Mouse (Mus musculus): ENCODE data around the gene Cyp2c23.

The Cyp2c23 gene

DNA sequence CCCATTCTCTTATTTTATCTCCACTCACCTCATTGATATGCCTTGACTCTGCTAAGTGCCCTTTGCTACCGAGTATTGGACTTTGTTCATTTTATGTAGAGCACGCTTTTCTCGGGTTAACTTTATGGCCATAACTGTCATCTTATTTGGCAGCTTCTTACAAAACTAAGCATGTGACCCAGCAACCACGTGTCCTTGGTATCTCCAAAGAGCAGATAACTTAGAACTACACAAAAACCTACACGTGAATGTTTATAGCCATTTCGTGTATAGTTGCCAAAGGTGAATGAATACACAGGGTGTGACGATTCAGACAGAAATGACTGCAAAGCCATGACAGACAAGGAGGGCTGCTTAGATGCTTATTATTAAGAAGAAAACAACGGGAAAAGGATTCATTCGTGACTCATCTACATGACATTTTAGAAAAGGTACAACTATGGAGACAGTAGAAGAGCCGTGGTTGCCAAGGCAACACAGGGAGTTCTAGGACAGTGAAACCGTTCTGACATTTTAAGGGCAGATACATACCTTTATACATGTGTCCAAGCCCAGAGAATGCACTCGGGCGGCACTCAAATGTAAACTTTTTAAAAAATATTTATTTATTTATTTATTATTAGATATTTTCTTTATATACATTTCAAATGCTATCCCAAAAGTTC is 4.0 kb downstream of the Cyp2c23 start:
- no peak for DNase-seq (ENCODE audit: extremely low spot score, low read depth, low spot score)

DNA sequence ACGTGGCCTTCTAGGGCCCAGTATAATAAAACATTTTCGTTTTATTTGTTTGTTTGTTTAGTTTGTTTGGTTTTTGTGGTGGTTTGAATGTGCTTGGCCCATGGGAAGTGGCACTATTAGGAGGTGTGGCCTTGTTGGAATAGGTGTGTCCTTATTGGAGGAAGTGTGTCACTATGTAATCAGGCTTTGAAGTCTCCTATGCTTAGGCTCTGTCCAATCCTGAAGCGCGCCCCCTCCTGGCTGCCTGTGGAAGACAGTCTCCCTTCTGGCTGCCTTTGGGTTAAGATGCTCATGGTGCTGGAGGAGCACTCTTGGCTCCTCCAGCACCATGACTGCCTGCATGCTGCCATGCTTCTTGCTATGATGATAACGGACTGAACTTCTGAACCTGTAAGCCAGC is 5.9 kb downstream of the Cyp2c23 start:
- no peak for DNase-seq (ENCODE audit: extremely low spot score, low read depth, low spot score)

DNA sequence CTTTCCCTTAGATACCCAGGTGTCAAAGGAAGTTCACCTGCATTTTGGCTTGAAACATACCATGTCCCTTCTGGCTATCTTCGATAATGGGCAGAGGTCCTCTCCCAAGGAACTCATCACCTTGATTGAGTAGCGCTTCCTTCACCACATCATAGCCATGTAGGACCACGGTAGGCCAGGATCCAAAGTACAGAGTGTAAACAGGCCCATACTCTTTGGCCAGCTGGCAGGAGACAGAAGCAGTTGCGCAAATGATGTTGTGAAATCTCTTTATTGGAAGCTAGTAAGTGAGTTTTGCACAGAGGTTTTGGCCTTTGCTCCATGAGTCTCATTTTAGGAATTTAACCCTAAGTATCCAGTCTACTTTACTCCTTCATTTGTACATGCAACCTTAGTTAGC is 7.5 kb downstream of the Cyp2c23 start:
- no peak for DNase-seq (ENCODE audit: extremely low spot score, low read depth, low spot score)

DNA sequence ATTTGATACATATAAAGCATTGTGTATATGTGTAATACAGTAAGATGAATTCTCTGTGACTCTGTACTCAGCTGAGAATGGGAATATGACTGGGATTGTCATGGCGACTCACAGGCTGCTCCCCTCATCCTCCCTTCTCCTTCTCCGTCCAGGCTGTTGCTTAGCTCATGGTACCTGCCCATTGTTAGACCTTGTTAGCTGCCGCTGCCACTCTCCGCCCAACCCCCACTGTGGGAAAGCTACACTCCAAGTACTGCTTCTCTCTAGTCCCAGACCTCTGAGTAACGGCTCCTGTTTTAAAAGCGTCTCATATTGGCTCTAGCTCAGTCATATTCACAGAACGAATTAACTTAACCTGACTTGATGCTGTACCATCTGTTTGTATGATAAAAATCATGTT is 9.3 kb downstream of the Cyp2c23 start:
- no peak for DNase-seq (ENCODE audit: extremely low spot score, low read depth, low spot score)

DNA sequence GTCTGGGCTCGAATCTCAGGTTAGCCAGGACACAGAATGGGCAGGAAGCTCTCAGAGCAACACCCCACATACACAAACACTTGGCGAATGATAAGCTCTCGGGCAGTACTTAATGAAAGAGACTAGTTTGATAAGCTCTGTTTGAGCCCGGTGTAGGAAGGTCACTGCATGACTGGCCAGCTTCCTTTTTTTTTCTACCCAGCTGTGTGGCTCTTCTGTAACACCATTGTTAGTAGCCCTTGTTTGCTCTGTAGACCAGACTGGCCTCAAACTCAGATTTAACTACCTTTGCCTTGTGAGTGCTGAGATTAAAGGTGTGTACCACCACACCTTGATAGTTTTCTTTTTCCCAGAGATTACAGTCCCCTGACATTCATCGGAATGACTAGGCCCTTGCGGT is 15.1 kb downstream of the Cyp2c23 start:
- DNase-seq (ENCODE audit: extremely low spot score, low read depth, low spot score) = no peak

DNA sequence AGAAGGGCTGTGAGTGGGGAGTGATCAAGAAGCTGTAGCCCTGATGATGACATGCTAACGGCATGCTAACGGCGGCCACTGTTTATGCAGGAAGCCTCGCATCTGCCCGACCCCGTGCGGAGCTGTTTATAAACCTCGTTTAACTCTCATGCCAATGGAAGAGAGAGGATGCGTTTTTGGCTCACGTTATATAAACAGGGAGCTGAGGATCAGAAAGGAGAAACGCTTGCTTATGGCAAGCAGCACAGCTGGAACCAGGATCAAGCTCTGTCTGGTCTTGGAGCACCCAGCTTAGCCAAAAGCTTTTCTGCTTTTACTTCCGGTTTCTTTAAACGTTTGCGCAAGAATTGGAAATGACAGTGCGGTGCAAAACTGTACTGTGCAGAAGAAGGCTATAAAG is 20.2 kb downstream of the Cyp2c23 start:
- no peak for DNase-seq (ENCODE audit: extremely low spot score, low read depth, low spot score)

DNA sequence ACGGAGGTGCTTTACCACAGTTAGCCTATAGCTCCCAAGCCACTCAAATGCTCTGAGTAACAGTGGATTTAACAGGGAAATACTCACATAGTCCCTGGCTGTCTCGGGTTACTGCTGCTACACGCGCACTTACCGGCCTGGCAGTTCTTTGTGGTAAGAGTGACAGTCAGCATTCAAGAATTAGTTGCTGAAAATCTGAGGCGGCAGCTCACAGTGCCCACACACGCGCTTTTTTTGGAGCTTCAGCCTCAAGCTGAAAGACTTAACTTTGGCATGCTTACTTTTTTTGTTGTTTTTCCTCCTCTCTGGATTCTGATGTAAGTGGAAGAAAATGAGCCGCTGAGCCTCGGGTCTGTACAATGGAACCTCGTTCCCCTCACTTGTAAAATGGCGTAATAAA is 21.8 kb downstream of the Cyp2c23 start:
- no peak for DNase-seq (ENCODE audit: extremely low spot score, low read depth, low spot score)

DNA sequence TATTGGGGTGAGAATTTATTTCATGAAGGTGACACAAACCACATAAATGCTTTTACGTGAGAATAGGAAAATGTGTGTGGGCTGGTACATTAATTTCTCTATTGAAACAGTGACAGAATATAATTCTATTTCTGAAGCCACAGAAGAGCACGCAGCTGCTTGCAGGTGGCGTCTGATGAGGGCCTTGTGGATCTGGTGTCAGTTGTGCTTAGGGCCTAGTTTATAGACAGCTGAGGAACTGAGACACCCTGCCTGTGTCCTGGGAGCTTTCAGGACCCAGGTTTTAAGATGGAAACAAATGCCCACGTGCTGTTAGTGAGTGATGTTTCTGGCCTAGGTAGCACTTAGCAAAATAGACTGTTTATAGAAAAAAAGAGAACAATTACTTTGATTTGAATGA is 24.0 kb downstream of the Cyp2c23 start:
- no peak for DNase-seq (ENCODE audit: extremely low spot score, low read depth, low spot score)

DNA sequence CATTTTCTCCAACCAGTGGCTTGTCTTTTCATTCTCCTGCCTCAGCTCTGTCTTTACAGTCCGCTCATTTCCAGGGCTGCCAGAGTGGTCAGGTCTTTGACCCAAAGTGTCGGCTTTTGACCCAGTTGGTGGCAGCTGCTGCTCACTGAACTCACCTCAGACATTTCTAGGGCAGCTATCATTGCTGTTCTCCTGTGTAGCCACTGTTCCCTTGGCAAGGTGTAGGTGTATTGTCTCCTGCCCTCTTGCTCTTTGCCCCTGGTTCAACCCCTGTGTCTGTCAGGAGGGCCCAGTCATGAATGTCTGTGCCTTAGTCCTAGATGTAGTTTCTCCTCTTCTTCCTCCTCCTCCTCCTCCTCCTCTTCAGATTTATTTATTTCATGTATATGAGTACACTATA is 24.7 kb downstream of the Cyp2c23 start:
- DNase-seq (ENCODE audit: extremely low spot score, low read depth, low spot score) = no peak

DNA sequence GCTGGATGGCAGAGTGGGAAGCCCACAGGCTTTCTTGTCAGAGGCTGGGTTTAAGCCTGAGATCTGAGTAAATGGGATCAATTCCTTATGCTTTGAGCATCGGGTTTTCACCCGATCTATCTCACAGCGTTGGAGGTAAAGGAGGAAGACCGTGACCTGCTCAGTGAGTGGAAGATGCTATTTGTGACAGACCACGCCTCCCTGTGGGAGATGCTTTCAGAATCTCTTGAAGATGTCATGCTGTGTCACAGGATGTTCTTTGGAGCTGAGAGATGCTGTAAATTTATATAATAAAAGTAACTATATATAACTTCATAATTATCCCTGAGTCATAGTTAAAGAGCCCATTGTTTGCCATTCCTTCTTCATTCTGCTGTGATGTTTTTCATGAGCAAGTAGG is 28.3 kb downstream of the Cyp2c23 start:
- no peak for DNase-seq (ENCODE audit: extremely low spot score, low read depth, low spot score)

DNA sequence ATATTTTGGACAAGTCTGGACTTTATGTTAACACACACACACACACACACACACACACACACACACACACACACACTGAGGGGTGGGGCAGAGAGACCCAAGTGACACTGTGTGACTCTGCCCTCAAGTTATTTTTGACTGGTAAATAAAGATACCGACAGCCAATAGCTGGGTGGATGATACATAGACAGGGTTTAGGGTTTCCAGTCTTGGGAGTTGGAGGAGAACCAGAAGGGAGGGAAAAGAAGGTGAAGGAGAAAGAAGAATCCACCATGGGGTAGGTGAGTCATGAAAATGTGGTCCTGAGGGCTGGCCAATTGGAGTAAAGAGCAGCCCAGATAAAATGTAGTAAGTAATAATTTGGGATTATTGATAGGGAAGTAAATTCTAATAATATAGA is 28.9 kb downstream of the Cyp2c23 start:
- DNase-seq (ENCODE audit: extremely low spot score, low read depth, low spot score) = no peak

DNA sequence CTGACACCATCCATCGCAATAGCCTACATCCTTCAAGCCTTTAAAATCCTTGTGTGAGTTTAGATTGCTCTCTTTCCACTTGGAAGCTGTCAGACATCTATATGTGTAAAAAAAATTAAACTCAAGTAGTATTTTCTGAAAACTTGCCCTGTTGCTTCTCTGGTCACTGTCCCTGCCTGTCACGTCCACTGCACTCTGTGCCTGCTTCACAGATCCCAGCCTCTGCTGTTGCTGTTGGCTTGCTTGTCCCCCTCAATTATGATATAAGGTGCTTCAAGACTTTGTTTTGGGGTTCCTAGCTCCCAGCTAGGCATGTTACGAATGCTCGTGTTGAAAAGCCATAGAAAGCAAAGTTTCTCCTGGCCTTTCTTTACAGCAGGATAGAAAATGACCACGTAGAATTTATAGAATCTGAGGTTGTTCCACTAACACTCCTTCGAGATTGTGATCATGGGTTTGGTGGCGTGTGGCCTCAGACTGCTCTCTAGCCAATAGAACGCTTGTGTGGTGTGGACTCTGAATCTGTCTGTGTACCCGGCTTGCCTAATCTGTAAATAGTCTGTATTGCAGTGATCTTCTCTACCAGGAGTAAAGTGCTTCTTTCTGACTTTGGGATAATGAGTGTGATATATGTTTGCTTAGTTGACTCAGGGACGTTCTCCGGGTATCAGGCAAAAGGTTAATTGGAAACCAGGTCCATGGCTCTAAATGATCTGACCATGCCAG is 30.0 kb downstream of the Cyp2c23 start:
- no peak for DNase-seq (ENCODE audit: extremely low spot score, low read depth, low spot score)

DNA sequence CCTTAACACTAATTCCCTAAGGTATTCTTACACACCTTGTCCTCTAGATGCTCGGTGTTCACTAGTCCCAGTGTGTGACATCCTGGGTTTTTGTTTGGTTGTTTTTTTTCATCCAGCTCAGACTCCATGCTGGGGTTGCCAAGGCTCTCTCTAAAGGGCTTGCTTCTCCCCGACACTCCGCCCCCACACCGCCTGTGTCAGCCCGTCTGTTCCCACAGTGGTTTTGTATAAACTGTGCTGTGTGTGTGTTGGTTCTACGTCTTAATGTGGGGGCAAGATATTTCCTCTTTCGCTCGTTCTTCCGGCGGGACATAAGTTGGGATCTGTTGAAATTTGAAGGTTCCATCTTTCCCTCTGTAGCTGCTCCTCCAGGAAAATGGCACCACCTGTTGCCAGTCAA is 30.9 kb downstream of the Cyp2c23 start:
- no peak for DNase-seq (ENCODE audit: extremely low spot score, low read depth, low spot score)

DNA sequence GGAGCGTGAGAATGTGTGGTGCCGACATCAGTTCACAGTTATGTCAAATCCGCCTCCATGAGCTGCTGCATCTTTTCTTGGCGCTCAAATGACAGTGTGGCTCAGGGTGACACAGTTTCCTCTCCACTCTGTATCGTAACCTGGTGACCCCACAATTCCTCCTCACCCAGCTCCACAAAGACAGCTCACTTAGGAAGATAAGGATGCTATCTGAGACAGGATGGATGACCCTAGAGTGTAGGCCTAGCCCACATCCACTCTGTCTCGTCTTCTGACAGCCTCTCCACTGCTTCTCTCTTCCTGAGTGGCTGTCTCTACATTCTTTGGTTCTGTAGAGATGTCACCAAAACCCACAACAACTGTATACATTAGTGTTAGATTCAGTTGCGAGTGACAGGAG is 33.6 kb downstream of the Cyp2c23 start:
- DNase-seq (ENCODE audit: extremely low spot score, low read depth, low spot score) = no peak

DNA sequence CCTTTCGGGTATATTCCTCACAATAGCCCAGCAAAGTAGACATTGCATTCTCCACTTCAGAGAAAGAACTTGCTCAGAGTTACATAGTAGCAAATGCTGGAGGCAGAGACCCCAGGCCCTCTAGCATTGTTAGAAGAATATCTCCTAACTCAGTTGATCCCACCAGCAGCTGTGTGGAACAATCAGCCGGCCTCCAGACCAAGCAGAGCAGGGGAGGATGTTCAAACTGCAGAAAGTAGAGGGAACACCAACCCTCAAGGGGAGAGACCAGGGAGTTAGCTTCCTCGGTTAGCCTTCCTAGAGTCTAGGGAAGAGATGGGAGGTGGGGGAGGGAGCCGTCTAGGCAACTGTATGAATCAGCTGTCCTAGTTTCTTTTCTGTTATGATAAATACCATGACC is 36.5 kb downstream of the Cyp2c23 start:
- no peak for DNase-seq (ENCODE audit: extremely low spot score, low read depth, low spot score)

DNA sequence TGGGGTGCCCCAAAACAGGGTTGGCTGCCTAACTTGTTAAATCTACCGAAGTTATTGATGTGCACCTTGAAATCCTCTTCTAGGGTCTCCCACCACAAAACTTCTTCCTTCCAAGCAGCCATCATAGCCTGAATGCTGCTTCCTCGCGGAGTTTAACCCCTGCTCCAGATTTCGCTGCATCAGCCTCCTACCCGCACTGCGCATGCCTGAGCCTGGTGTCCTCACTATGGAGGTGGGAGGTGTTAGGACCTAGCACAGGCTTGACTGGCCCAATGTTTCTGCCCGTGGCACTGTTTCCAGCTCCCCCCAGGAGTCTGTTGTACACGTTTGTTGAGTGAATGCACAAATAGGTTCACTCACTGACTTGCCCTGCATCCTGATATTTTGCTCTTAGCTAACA is 38.6 kb downstream of the Cyp2c23 start:
- DNase-seq (ENCODE audit: extremely low spot score, low read depth, low spot score) = no peak

DNA sequence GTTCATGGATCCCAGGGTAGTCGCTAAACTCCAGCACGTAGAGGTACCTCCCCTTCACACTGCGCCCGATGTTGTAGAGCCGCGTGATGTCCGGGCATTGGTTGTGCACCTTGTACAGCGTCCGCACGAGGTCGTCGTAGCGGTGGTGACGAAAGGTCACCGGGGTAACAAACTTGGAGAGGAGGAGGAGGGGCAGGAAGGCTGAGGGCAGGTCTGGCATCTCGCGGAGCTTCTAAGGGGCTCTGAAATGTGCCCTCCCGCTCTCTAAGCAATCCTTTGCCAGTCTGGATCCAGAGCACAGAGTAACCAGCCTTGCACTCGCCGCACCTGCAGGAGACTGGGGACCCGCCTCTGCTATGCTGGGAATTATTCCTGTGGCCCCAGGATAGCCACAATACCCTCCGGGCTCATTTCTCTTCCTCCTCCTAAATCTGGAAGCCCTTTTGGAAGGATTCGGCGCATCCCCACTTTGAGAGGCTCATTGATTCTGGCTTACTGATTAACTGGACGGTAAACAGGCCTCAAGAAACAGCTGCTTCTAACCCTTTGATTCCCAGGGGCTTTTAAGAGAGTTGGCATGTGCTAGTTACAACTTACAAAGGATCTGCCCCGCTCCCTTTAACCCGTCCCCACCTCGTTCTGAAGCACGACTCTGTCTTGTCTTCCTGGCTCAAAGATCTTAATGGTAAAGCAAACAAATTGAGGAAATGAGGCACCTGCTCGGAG is 42.8 kb downstream of the Cyp2c23 start, which contains the start of gene Cpn1:
Gene Cpn1, minus strand, starts transcription at position 488 of the 726 bp plus-strand sequence.
- no peak for DNase-seq (ENCODE audit: extremely low spot score, low read depth, low spot score)

DNA sequence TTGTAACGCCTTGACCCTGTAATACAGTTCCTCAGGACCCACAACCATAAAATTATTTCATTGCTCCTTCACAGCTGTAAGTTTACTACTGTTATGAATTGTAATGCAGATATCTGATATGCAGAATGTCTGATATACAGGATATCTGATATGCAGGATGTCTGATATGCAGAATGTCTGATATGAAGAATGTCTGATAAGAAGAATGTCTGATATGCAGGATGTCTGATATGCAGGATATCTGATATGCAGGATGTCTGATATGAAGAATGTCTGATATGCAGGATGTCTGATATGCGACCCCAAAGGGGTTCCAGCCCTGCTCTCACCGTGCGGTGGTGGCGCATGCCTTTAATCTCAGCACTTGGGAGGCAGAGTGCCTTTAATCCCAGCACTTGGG is 47.0 kb downstream of the Cyp2c23 start:
- DNase-seq (ENCODE audit: extremely low spot score, low read depth, low spot score) = no peak

DNA sequence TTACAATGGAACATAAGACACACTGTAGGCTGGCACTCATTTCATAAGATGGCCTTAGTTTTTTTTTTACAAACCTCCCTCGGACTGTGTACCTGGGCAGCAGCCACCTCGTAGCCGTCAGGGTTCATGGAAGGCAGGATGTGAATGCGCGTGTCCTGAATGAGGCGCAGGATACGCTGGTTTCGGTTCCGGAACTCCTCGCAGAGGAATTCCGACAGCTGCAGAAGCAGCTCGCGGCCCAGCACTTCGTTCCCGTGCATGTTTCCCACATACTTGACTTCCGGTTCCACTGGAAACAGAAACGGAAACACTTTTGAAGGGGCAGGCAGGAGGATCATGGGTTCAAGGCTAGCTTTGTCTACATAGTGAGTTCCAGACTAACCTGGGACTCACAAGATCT is 48.3 kb downstream of the Cyp2c23 start:
- no peak for DNase-seq (ENCODE audit: extremely low spot score, low read depth, low spot score)

DNA sequence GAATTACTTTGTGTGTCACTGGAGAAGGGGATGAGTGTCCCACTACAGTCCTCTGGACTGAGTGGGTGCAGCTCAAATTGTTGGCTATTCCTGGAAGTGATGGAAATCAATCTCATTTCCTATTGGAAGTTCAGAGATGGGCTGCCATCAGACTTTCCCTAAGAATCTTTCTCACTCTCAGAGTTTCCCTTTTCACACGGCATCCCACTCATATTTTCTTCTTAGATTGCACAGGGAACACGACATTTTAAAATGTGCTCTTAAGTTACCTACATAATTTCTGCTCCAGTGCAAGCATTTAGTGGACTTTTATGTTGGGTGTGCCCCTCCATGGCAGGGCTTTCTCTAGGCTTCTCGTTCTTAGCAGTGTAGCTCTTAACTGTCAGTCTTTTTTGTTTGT is 51.2 kb downstream of the Cyp2c23 start:
- DNase-seq (ENCODE audit: extremely low spot score, low read depth, low spot score) = no peak

DNA sequence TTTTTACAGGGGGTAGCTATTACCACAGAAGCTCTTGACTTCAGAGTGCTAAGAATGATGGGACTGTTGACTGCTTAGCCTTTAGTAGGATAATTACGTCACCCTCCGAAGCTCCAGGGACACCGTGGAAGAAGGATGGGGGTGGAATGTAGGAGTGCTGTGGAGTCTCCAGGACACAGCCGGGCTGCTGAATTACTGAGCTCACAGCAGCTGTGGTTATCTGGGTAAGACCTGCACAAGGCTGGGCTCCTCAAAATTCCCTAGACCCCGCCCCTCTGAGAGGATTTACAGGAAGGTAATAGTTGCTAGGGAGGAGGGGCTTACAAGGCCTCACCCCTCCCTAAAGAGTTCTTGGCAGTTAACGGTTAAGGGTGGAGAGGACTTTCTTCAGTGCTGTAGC is 52.3 kb downstream of the Cyp2c23 start:
- no peak for DNase-seq (ENCODE audit: extremely low spot score, low read depth, low spot score)

DNA sequence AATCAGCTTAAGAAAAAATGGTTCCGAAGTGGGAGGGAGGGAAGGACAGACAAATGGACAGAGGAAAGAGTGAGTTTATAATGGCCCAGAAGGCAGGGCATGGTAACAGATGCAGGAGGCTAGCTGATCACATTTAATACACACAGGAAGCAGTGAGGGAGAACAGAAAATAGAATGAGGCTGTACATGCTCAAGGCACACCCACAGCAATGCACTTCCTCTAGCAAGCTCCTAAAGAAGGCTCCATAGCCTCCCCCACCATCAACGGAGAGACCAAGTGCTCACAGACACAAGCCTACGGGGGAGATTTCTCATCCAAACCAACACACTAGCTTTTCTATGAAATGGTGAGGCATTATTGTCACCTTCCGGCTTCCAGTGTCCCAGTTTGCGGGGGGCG is 54.8 kb downstream of the Cyp2c23 start:
- no peak for DNase-seq (ENCODE audit: extremely low spot score, low read depth, low spot score)
